Mouse (Mus musculus) cerebellum, adult 11-12 months (tissue): ENCODE measurements around the gene A730009L09Rik.

Experiments
- DNase-seq: peaks from one replicate; pipeline ENCODE4 v3.0.0; 2022

A730009L09Rik gene

DNA sequence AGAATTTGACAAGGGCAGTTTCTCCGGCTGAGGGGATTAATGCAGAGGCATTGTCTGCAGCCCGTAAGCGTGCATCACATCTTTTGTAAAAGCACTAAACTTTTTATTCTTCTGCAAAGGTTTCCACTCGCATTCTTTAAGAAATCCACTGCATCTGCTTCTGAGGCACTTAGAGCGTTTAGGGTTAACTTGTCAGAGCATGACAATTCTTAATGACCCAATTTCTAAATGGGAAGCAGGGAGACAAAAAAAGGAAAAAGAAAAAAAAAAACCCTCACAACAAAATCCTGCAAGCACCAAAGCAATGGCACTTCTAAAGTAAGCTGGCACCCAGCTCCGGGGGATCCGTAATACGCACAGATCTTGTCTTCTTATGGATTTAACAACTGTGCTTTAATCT, at the start of gene A730009L09Rik:
Gene A730009L09Rik (plus strand): TSS at position 301 of the 400 bp plus-strand sequence.
- no peak for DNase-seq

GRCm38 (mm10) chr16:84465581-84466165, 49.2 kb upstream of the A730009L09Rik start:
- DNase-seq = no peak

DNA sequence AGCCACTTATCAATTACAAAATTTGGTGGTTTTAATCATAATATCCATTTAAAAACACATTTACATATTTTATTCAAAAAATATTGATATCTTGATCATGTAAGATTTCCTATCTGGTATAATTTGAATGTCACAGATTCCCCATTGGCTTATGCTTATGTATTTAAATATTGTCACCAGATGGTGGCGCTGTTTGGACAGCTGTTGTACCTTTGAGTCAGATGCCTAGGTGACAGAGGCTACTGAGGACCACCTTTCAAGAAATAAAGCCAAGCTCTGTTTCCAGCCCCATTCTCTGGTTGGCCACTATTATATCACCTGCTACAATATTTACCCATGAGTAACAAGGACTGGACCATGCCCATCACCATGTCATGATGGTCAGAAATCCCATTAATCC, 46.0 kb upstream of the A730009L09Rik start:
- DNase-seq = no peak

DNA sequence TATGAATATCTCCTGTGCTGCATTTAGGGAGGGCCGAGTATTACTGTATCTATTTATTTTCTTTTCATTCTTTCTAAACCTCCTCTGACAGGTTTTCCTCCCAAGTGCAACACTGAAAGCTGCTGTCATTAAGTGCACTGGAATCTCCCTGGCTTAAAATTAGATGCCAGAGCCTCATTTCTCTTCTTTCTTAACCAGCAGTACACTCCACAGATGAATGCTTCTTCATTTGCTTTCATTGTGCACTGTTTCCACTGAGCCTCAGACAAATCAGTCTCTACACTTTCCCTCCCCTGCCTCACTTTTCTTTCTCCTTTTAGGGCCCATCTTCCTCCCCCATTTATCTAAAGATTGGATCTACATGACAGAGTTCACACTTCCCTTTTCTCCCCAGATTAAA, 44.9 kb upstream of the A730009L09Rik start:
- no peak for DNase-seq

DNA sequence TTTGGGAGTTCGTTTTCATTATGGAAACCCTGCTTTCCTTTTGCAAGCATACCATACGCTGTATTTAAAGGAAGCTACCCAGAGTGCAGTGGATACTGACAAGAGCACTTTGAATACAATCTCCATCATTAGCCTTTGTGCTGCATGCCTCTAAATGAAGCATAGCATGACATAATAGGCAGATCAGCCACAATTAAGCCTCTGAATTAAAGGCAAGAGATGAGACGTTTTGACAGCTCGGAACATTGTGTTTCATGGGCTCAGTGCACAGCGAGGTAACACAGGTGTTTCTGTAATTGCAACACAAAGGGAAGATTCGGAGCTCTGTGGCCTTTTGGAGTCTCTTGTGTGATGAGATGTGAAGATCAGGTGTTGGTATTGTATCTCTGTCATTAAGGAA, 41.5 kb upstream of the A730009L09Rik start:
- DNase-seq = no peak

DNA sequence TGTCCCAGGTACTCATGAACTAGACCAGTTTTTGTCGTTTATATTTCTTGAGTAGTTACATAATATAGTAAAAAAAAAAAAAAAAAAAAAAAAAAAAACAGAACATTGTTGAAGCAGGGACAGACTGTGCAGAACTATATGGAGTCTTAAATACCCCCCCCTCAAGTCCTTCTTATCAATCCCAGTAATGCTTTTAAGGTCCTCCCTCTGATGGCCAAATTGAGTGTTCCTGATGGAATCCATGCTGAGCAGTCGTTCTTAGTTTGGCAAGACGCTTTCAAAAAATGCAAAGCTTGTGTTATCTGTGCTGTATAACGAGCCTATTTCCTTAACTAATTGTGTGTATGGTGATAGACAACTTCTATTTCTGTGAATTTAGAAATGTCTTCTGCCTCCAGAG, 40.2 kb upstream of the A730009L09Rik start:
- DNase-seq = no peak

- DNase-seq = no peak
These were observed 38.0 kb upstream of the A730009L09Rik start for GRCm38 (mm10) chr16:84476948-84477347.

DNA sequence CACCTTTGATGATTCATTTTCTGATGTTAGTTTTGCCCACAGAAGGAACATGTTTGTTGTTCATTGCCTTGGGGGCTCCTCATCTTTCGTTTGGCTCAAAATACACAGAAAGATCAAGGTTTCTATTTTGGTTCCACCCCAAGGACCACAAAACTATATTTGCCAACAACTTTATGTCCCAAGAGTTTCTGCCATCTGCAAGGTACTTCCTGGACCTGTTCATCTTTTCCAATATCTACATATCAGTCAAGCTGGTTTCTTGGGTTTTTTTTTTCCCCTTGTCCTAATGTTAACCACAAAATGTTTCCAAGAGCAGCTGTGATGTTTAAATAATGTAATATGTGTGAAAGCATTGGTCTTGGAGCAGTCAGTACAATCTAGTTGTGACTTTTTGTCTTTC, 37.4 kb upstream of the A730009L09Rik start:
- DNase-seq = no peak

DNA sequence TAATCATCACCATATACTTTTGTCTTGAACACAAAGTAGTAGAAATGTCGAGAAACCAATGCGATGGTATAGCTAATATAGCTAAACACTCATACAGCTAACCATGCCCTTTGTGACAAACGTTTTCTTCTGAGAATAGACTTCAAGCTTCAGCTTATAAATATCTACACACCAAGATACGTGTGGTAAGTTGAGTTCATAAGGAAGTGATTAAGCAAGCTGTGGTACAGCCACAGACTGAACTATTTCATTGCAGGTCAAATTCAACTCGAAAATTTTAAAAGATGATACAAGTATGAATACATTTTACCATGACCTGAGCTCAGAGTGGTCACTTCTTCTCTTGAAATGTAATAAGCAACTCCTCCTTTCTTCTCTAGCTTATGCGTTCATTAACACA, 37.0 kb upstream of the A730009L09Rik start:
- no peak for DNase-seq

- DNase-seq = no peak
These were observed 29.0 kb upstream of the A730009L09Rik start for GRCm38 (mm10) chr16:84485931-84486330.

DNA sequence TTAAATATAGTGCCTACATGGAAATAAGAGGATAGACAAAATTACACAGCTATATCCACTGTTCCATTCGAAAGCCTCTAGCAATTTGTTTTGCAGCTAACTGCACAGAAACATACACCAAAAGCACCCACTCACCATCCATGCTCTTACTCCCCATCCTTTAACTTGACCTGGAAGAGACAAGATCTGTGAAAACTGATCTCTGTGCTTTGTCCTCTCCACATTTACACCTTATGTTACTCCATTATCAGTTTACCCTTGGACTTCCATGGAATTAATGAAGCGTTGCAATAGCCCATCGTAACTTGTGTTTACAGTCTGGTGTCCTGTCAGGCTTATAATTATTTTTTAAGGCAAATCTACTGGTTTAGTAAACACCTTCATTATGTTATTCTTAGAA, 20.1 kb upstream of the A730009L09Rik start:
- DNase-seq = no peak

DNA sequence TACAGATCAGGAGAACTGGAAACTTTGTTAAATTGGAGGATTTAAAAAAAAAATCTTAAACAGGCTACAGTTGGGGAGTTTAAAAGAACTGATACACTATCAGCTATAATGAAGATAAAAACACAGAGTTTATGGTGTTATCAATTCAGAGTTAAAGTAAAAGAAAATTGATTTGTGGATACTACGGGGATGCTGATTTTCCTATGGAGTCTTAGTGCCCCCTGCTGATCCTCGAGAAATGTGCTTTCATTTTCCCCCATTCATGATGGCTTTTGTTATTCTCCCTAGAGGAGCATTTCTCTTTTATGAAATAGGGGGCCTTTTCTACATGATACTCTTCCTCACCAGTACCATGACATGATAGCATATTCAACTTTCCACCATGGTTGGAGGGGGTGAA, 19.5 kb upstream of the A730009L09Rik start:
- DNase-seq = no peak

- no peak for DNase-seq
These were observed 7.2 kb upstream of the A730009L09Rik start for GRCm38 (mm10) chr16:84507681-84508080.

- DNase-seq = no peak
These were observed 7.2 kb downstream of the A730009L09Rik start for GRCm38 (mm10) chr16:84521975-84522635.

DNA sequence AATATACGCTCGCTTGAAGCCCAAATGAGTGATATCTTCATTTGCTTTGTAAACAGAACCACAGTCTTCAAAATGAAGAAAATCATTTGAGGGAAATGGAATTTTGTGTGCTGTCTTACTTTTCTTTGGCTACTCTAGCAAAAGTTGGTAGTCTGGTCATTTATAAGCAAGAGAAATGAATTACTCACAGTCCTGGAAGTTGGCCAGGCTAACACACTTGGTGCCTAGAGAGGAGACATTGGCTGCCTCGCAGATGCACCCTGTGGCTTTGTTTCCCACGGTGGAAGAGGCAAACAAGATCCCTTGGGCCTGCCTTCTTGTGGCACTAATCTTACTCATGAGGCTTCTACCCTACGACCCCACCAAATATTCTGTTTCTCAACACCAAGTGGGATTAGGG, 8.1 kb downstream of the A730009L09Rik start:
- no peak for DNase-seq

GRCm38 (mm10) chr16:84527375-84527774, 12.5 kb downstream of the A730009L09Rik start:
- no peak for DNase-seq

DNA sequence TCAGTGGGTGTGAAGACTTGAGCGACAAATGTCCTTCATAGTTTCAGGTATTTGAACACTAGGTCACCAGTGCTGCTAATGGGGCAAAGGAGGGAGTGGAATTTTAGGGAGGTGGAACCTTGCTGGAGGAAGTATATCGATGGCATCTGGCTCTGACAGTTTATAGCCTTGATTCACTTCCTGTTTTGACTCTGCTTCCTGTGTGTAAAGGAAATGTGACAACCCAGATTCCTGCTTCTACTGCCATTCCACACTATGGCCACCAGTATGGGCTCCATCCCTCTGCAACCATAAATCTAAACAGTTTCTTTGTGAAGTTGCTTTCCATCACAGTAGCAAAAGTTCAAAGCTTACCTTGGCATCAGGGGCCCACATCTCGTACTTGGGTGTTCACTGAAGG, 17.9 kb downstream of the A730009L09Rik start:
- DNase-seq = no peak

GRCm38 (mm10) chr16:84546059-84546458, 31.1 kb downstream of the A730009L09Rik start:
- DNase-seq = no peak

- no peak for DNase-seq
These were observed 34.2 kb downstream of the A730009L09Rik start for GRCm38 (mm10) chr16:84549122-84549521.

DNA sequence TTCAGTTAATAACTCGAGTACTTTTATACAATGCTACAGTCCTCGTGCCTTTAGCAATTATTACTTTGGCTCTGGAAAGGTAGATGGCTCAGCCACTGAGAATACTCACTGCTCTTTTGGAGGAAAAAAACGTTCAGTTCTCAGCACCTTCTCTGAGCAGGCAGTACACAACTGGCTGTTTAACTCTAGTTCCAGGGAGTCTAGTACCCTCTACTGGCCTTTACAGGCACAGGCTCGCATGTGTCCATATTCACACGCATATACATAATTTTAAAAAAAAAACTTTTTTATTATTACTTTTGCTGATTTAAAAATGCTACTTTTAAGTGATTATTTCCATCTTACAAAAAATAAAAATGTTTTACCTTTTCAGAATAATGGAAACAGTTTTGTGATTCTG, 35.5 kb downstream of the A730009L09Rik start:
- no peak for DNase-seq

GRCm38 (mm10) chr16:84553981-84554380, 39.1 kb downstream of the A730009L09Rik start:
- no peak for DNase-seq

- DNase-seq = no peak
These were observed 43.4 kb downstream of the A730009L09Rik start for GRCm38 (mm10) chr16:84558113-84558917.

GRCm38 (mm10) chr16:84559569-84560278, 44.8 kb downstream of the A730009L09Rik start:
- no peak for DNase-seq

- no peak for DNase-seq
These were observed 45.3 kb downstream of the A730009L09Rik start for GRCm38 (mm10) chr16:84560279-84560602.
